Mouse (Mus musculus): ENCODE data around the gene B4galnt4. TPM values are rescaled to one million over a fixed set of nuclear protein-coding genes. Genes with fewer than 3 reads are reported as not detected.

Gene B4galnt4
- polyA plus RNA-seq, 1 experiment from 2014 or later, result 35.1 TPM

- DNase-seq (ENCODE audit: low spot score), result no peak
- WGBS, result 81% methylated on average over 3 of the region's 3 CpGs
Measured at GRCm38 (mm10) chr7:141120605-141121004, 59.7 kb downstream of the B4galnt4 start.

GRCm38 (mm10) chr7:141121051-141121531 is 60.2 kb downstream of the B4galnt4 start:
- 80% methylated on average over 5 of the region's 5 CpGs for WGBS

More at GRCm38 (mm10) chr7:141120605-141121004, 59.7 kb downstream of the B4galnt4 start:
- Histone ChIP-seq H3K27ac (no peak overlapping the region), H3K4me1 (replicated peaks) (peaks cover 17% of the 10 kb centered on the region), H3K4me3 (no peak overlapping the region), H3K9me3 (no peaks in the 10 kb centered on the region), H3K36me3 (no peaks in the 10 kb centered on the region), H3K27me3 (ENCODE audit: insufficient read depth, poor library complexity, severe bottlenecking) (peaks cover 28% of the 10 kb centered on the region)

More at GRCm38 (mm10) chr7:141121051-141121531, 60.2 kb downstream of the B4galnt4 start:
- Histone ChIP-seq H3K36me3 (no peaks in the 10 kb centered on the region), H3K4me1 (replicated peaks) (peaks cover 17% of the 10 kb centered on the region), H3K27ac (no peak overlapping the region), H3K9me3 (no peaks in the 10 kb centered on the region), H3K4me3 (no peak overlapping the region), H3K27me3 (ENCODE audit: insufficient read depth, poor library complexity, severe bottlenecking) (peaks cover 23% of the 10 kb centered on the region)
- DNase-seq (ENCODE audit: low spot score), result no peak

Other genes with a start within 250 kb of the B4galnt4 start
- gene Zfp941, start 238.9 kb upstream of the B4galnt4 start, polyA plus RNA-seq (2016; fragmentation: Nextera tagmentation; extraction: Ambion mirVana), result 3.5 and 5.1 TPM in 2 replicates
- 0.71 and 0.97 TPM in 2 replicates for gene Urah, start 226.1 kb upstream of the B4galnt4 start, polyA plus RNA-seq (2016; fragmentation: Nextera tagmentation; extraction: Ambion mirVana)
- gene Scgb1c1, start 215.6 kb upstream of the B4galnt4 start, polyA plus RNA-seq (2016; fragmentation: Nextera tagmentation; extraction: Ambion mirVana), result not detected in 2 replicates
- not detected in 2 replicates for gene Odf3, start 213.3 kb upstream of the B4galnt4 start, polyA plus RNA-seq (2016; fragmentation: Nextera tagmentation; extraction: Ambion mirVana)
- not detected in 2 replicates for gene Gm45785, start 204.8 kb upstream of the B4galnt4 start, polyA plus RNA-seq (2016; fragmentation: Nextera tagmentation; extraction: Ambion mirVana)
- 67.0 and 81.7 TPM in 2 replicates for gene Ric8a, start 204.1 kb upstream of the B4galnt4 start, polyA plus RNA-seq (2016; fragmentation: Nextera tagmentation; extraction: Ambion mirVana)
- 20.9 and 28.8 TPM in 2 replicates for gene Bet1l, start 203.5 kb upstream of the B4galnt4 start, polyA plus RNA-seq (2016; fragmentation: Nextera tagmentation; extraction: Ambion mirVana)
- 325 and 344 TPM in 2 replicates for gene Psmd13, start 179.1 kb upstream of the B4galnt4 start, polyA plus RNA-seq (2016; fragmentation: Nextera tagmentation; extraction: Ambion mirVana)
- 27.3 and 28.3 TPM in 2 replicates for gene Sirt3, start 178.8 kb upstream of the B4galnt4 start, polyA plus RNA-seq (2016; fragmentation: Nextera tagmentation; extraction: Ambion mirVana)
- not detected in 2 replicates for gene Cox8b, start 160.7 kb upstream of the B4galnt4 start, polyA plus RNA-seq (2016; fragmentation: Nextera tagmentation; extraction: Ambion mirVana)
- gene Nlrp6, start 140.2 kb upstream of the B4galnt4 start, polyA plus RNA-seq (2016; fragmentation: Nextera tagmentation; extraction: Ambion mirVana), result 0.21 TPM in 1 of 2 replicates, not detected in the other
- gene Pgghg, start 119.7 kb upstream of the B4galnt4 start, polyA plus RNA-seq (2016; fragmentation: Nextera tagmentation; extraction: Ambion mirVana), result 16.8 and 17.0 TPM in 2 replicates
- gene Ifitm5, start 110.8 kb upstream of the B4galnt4 start, polyA plus RNA-seq (2016; fragmentation: Nextera tagmentation; extraction: Ambion mirVana), result 1.3 and 2.7 TPM in 2 replicates
- 0.35 and 0.80 TPM in 2 replicates for gene Gm45717, start 105.2 kb upstream of the B4galnt4 start, polyA plus RNA-seq (2016; fragmentation: Nextera tagmentation; extraction: Ambion mirVana)
- 388 and 494 TPM in 2 replicates for gene Ifitm2, start 105.1 kb upstream of the B4galnt4 start, polyA plus RNA-seq (2016; fragmentation: Nextera tagmentation; extraction: Ambion mirVana)
- gene Ifitm1, start 93.9 kb upstream of the B4galnt4 start, polyA plus RNA-seq (2016; fragmentation: Nextera tagmentation; extraction: Ambion mirVana), result 5.1 and 6.9 TPM in 2 replicates
- gene Ifitm3, start 50.3 kb upstream of the B4galnt4 start, polyA plus RNA-seq (2016; fragmentation: Nextera tagmentation; extraction: Ambion mirVana), result 21.0 and 23.9 TPM in 2 replicates
- not detected in 2 replicates for gene Ifitm6, start 43.2 kb upstream of the B4galnt4 start, polyA plus RNA-seq (2016; fragmentation: Nextera tagmentation; extraction: Ambion mirVana)
- not detected in 2 replicates for gene Gm17387, start 32.0 kb upstream of the B4galnt4 start, polyA plus RNA-seq (2016; fragmentation: Nextera tagmentation; extraction: Ambion mirVana)
- gene Pkp3, start 17.1 kb downstream of the B4galnt4 start, polyA plus RNA-seq (2016; fragmentation: Nextera tagmentation; extraction: Ambion mirVana), result 5.1 and 5.2 TPM in 2 replicates
- 1.9 and 2.7 TPM in 2 replicates for gene Sigirr, start 39.5 kb downstream of the B4galnt4 start, polyA plus RNA-seq (2016; fragmentation: Nextera tagmentation; extraction: Ambion mirVana)
- 0.20 and 1.6 TPM in 2 replicates for gene Ano9, start 56.7 kb downstream of the B4galnt4 start, polyA plus RNA-seq (2016; fragmentation: Nextera tagmentation; extraction: Ambion mirVana)
- 80.1 and 80.2 TPM in 2 replicates for gene Ptdss2, start 61.3 kb downstream of the B4galnt4 start, polyA plus RNA-seq (2016; fragmentation: Nextera tagmentation; extraction: Ambion mirVana)
- gene Rnh1, start 111.8 kb downstream of the B4galnt4 start, polyA plus RNA-seq (2016; fragmentation: Nextera tagmentation; extraction: Ambion mirVana), result 68.4 and 72.4 TPM in 2 replicates
- 96.8 and 115 TPM in 2 replicates for gene Hras, start 132.9 kb downstream of the B4galnt4 start, polyA plus RNA-seq (2016; fragmentation: Nextera tagmentation; extraction: Ambion mirVana)
- gene Lrrc56, start 133.1 kb downstream of the B4galnt4 start, polyA plus RNA-seq (2016; fragmentation: Nextera tagmentation; extraction: Ambion mirVana), result 14.9 and 17.3 TPM in 2 replicates
- 3.9 and 4.0 TPM in 2 replicates for gene Lmntd2, start 153.0 kb downstream of the B4galnt4 start, polyA plus RNA-seq (2016; fragmentation: Nextera tagmentation; extraction: Ambion mirVana)
- 58.5 and 59.0 TPM in 2 replicates for gene Rassf7, start 154.8 kb downstream of the B4galnt4 start, polyA plus RNA-seq (2016; fragmentation: Nextera tagmentation; extraction: Ambion mirVana)
- 106 and 108 TPM in 2 replicates for gene Phrf1, start 167.7 kb downstream of the B4galnt4 start, polyA plus RNA-seq (2016; fragmentation: Nextera tagmentation; extraction: Ambion mirVana)
- 1.0 and 1.2 TPM in 2 replicates for gene Irf7, start 205.4 kb downstream of the B4galnt4 start, polyA plus RNA-seq (2016; fragmentation: Nextera tagmentation; extraction: Ambion mirVana)
- gene Cdhr5, start 215.7 kb downstream of the B4galnt4 start, polyA plus RNA-seq (2016; fragmentation: Nextera tagmentation; extraction: Ambion mirVana), result 0.32 TPM in 1 of 2 replicates, not detected in the other
- 8.2 and 12.3 TPM in 2 replicates for gene Sct, start 218.0 kb downstream of the B4galnt4 start, polyA plus RNA-seq (2016; fragmentation: Nextera tagmentation; extraction: Ambion mirVana)
- gene Drd4, start 230.9 kb downstream of the B4galnt4 start, polyA plus RNA-seq (2016; fragmentation: Nextera tagmentation; extraction: Ambion mirVana), result 0.34 and 0.35 TPM in 2 replicates

Measured in hindbrain, embryonic 10.5 days (tissue).